Mouse (Mus musculus) bone marrow, adult 2 months (tissue): ENCODE measurements around the gene Tm4sf19.

Source experiments
- CTCF ChIP-seq: fragments of 200-500 bp; IDR thresholded peaks from 2 replicates; pipeline ENCODE4 v1.5.1; 2011; ENCODE audit warnings: low read length, control low read depth; ENCODE audit not compliant: control insufficient read depth, insufficient read depth
- POLR2A ChIP-seq: fragments of 200-500 bp; IDR thresholded peaks from 2 replicates; pipeline ENCODE4 v1.6.1; 2011; ENCODE audit warnings: low read depth, mild to moderate bottlenecking, control low read depth, low read length, borderline replicate concordance; ENCODE audit not compliant: control insufficient read depth

DNA sequence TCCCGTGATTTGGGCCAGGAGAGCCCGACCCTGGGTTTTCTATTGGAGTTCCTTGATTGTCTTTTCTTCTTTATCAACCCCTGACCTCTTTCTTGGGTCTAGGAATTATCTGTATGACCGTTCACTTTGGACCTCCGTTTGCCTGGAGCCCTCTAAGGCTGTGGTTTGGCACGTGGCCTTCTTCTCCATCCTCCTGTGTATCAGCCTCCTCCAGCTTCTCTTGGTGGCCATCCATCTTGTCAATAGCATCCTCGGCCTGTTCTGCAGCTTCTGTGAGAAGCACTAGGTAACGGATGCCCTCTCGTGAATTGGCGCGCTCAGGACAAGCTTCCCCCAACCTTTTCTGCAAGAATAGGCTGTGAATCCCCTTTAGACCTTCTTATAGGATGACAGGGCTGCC is 7.4 kb downstream of the Tm4sf19 start:
- TF ChIP-seq CTCF (no peak), POLR2A (no peak)
